Mouse (Mus musculus) heart, embryonic 16.5 days (tissue): Measurements from ENCODE around the gene Pdia4. TPM values are rescaled to one million over a fixed set of nuclear protein-coding genes. Genes with fewer than 3 reads are reported as not detected.
A peak's percentile ranks its signal among the peaks of the same experiment; 100 is the strongest.
"Not testable (repeated sequence)": the region's sequence is repeated elsewhere in the genome, so short reads cannot be mapped to it uniquely, and the experiment has no call there.

Experiments used
- ATAC-seq: fragments of 200-750 bp; cut with Nextera tagmentation; replicated peaks from 2 replicates; pipeline ENCODE4 v1.8.0; 2017; ENCODE audit warnings: moderate number of reproducible peaks; ENCODE audit not compliant: insufficient read depth, low FRiP score; ENCODE audit errors: extremely low read depth
- H3K27ac ChIP-seq: fragments of 300-500 bp; sonication (generic); 2 replicates; pipeline ENCODE4 v1.5.1; 2014; ENCODE audit warnings: mild to moderate bottlenecking, low read length, control low read depth, moderate library complexity
- H3K27me3 ChIP-seq: fragments of 300-500 bp; sonication (generic); 2 replicates; pipeline ENCODE4 v1.6.1; 2014; ENCODE audit warnings: low read length, mixed read lengths; ENCODE audit not compliant: control insufficient read depth, insufficient read depth
- H3K36me3 ChIP-seq: fragments of 300-500 bp; sonication (generic); 2 replicates; pipeline ENCODE4 v1.6.1; 2014; ENCODE audit not compliant: control insufficient read depth, insufficient read depth
- H3K4me1 ChIP-seq: fragments of 300-500 bp; sonication (generic); 2 replicates; pipeline ENCODE4 v1.6.1; 2014; ENCODE audit warnings: low read length, mixed read lengths; ENCODE audit not compliant: control insufficient read depth, insufficient read depth
- H3K4me2 ChIP-seq: fragments of 300-500 bp; sonication (generic); 2 replicates; pipeline ENCODE4 v1.6.1; 2014; ENCODE audit warnings: low read depth, mild to moderate bottlenecking, control low read depth, low read length
- H3K4me3 ChIP-seq: fragments of 300-500 bp; sonication (generic); 2 replicates; pipeline ENCODE4 v1.5.1; 2014; ENCODE audit warnings: mild to moderate bottlenecking, control low read depth, low read length
- H3K9ac ChIP-seq: fragments of 300-500 bp; sonication (generic); 2 replicates; pipeline ENCODE4 v1.6.1; 2014; ENCODE audit warnings: low read length, control low read depth
- H3K9me3 ChIP-seq: fragments of 300-500 bp; sonication (generic); replicated peaks from 2 replicates; pipeline ENCODE4 v1.6.1; 2016; ENCODE audit warnings: low read length; ENCODE audit not compliant: control insufficient read depth
- WGBS: fragments of 180-500 bp; shearing (Covaris S2); extraction: QIAGEN DNeasy Blood & Tissue Kit; methylation state at CpG from one replicate; pipeline ENCODE4 v1.1.7; 2014; 5-methylcytosine and 5-hydroxymethylcytosine counted together
- polyA plus RNA-seq: library from polyadenylated mRNA; unstranded; fragments of >200 nt; fragmentation: Nextera tagmentation; extraction: Ambion mirVana; gene quantifications from 2 replicates; pipeline ENCODE4 v1.2.1, GENCODE M21; 2015

The Pdia4 gene
- polyA plus RNA-seq = 139 and 153 TPM in 2 replicates

GRCm38 (mm10) chr6:47813257-47813878, at the start of gene Pdia4:
TSS of gene Pdia4 (minus strand) at chr6:47813430.
- Histone ChIP-seq H3K4me2 (peak within 1 kb of the TSS; percentile 76), H3K9ac (peak within 1 kb of the TSS; percentile 77), H3K4me3 (peak within 1 kb of the TSS; percentile 68), H3K9me3 (no peaks in the 10 kb centered on the region), H3K27me3 (no peaks in the 10 kb centered on the region), H3K4me1 (peaks cover 18% of the 10 kb centered on the region), H3K27ac (peak within 1 kb of the TSS; percentile 88), H3K36me3 (no peaks in the 10 kb centered on the region)
- WGBS = under 1% methylated on average over 44 of the region's 44 CpGs
- ATAC-seq = peak; percentile 98

GRCm38 (mm10) chr6:47857729-47858128, 44.5 kb upstream of the Pdia4 start:
- 91% methylated on average over 3 of the region's 3 CpGs for WGBS
- H3K4me3 ChIP-seq, ATAC-seq: not testable (repeated sequence)

GRCm38 (mm10) chr6:47857241-47857640, 44.0 kb upstream of the Pdia4 start:
- WGBS = 90% methylated on average over 6 of the region's 6 CpGs
- Histone ChIP-seq H3K27me3 (no peaks in the 10 kb centered on the region), H3K4me3 (no peak overlapping the region), H3K9ac (no peak overlapping the region), H3K4me2 (no peak overlapping the region), H3K4me1 (no peaks in the 10 kb centered on the region), H3K27ac (no peak overlapping the region), H3K9me3 (no peaks in the 10 kb centered on the region), H3K36me3 (peaks cover 13% of the 10 kb centered on the region)
- no peak for ATAC-seq

More at GRCm38 (mm10) chr6:47857729-47858128, 44.5 kb upstream of the Pdia4 start:
- H3K4me1 ChIP-seq, H3K9me3 ChIP-seq, H3K9ac ChIP-seq, H3K27me3 ChIP-seq, H3K4me2 ChIP-seq, H3K27ac ChIP-seq: not testable (repeated sequence)
- H3K36me3 ChIP-seq = peaks cover 14% of the 10 kb centered on the region

DNA sequence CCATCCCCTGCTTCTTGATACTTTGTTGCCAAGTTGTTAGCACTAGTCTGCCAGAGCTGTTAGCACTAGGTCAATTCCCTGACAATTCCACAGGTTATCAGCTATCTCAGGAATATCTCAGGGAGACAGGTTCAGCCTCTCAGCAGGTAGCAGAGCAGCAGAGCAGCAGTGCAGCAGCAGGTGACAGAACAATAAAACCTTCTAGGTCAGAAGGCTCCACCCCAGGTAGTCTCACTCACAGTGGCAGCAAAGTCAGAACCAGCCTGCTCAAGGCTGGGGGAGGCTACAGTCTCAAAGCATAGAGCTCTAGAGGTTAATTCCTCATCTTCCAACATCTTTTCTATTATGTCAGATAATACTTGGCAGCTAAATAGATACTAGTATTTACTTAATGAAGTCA, 32.5 kb upstream of the Pdia4 start:
- no peaks in the 10 kb centered on the region for H3K27me3 ChIP-seq
- no peak overlapping the region for H3K9ac ChIP-seq
- ATAC-seq = no peak
- no peak overlapping the region for H3K4me2 ChIP-seq
- H3K27ac ChIP-seq = no peak overlapping the region
- no peaks in the 10 kb centered on the region for H3K4me1 ChIP-seq
- no peaks in the 10 kb centered on the region for H3K9me3 ChIP-seq
- no peaks in the 10 kb centered on the region for H3K36me3 ChIP-seq
- H3K4me3 ChIP-seq = no peak overlapping the region

DNA sequence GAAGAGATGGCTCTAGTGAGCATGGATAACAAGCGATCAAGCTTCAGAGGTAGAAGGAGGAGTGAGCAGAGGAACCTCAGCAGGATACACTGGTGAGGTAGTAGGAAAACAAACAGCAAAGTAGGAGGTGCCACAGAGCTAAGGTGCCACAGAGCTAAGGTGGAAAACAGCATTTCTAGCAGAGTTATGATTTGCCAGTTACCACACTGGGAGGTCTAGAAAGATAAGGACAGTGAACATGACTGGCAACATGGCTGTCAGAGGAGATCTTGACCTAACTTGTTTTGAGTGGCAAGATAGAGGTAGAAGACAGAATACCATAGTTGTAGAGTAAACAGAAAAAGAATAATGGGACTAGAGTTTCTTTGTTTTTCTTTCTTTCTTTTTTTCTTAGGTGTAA, 29.1 kb upstream of the Pdia4 start:
- H3K27me3 ChIP-seq = no peaks in the 10 kb centered on the region
- no peak overlapping the region for H3K27ac ChIP-seq
- H3K4me1 ChIP-seq = no peaks in the 10 kb centered on the region; the same call in none of the 2 replicates
- 84% methylated on average over 1 of the region's 1 CpGs for WGBS
- H3K4me3 ChIP-seq = no peak overlapping the region
- H3K36me3 ChIP-seq = no peaks in the 10 kb centered on the region; the same call in 1 of the 2 replicates
- H3K9ac ChIP-seq = no peak overlapping the region
- H3K4me2 ChIP-seq = no peak overlapping the region
- no peak for ATAC-seq
- H3K9me3 ChIP-seq = no peaks in the 10 kb centered on the region

DNA sequence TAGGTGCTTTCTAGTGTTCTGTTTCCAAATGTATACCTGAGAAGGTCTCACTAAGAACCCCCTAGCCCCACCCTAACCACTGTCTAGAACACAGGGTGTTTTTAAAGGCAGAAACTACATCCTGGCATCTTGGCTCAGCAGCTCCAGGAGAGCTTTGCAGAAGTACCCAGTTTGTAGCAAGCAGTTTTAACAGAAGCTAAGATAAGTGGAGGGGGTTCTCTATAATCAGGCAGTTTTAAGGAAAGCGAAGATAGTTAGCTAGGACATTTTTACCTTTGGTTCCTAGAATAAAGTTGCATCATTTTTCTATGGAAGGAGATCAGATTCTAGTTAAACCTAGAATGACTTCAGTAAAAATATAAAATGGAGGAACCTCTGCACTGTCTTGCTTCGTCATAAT, 28.6 kb upstream of the Pdia4 start:
- Histone ChIP-seq H3K9ac (no peak overlapping the region), H3K4me1 (peaks cover 2% of the 10 kb centered on the region), H3K4me3 (no peak overlapping the region), H3K9me3 (no peaks in the 10 kb centered on the region), H3K27ac (no peak overlapping the region), H3K4me2 (no peak overlapping the region), H3K27me3 (no peaks in the 10 kb centered on the region), H3K36me3 (no peaks in the 10 kb centered on the region; the same call in 1 of the 2 replicates)
- WGBS = 95% methylated on average over 2 of the region's 2 CpGs
- ATAC-seq = no peak

DNA sequence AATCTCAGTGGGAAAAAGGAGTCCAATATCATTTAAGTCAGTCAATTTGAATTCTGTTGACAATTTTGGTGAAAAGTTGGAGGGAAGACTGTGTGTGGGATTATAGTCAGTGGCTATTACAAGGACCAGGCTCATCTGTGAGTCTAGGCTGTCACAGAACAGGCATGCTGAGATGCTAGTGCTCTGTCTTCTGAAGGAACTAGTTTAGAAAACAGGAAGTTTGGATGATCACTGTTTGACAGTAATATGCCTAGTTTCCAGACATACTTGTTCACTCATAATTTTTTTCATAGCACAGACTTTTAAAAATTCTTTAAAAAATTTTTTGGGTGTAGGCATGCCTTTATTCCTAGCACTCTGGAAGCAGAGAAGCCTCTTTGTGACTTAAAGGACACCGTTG, 27.8 kb upstream of the Pdia4 start:
- no peaks in the 10 kb centered on the region for H3K9me3 ChIP-seq
- WGBS = 76% methylated on average over 1 of the region's 1 CpGs

GRCm38 (mm10) chr6:47837630-47838029, 24.4 kb upstream of the Pdia4 start:
- H3K4me2 ChIP-seq = no peak overlapping the region
- ATAC-seq = no peak

More for the DNA sequence above, 27.8 kb upstream of the Pdia4 start:
- Histone ChIP-seq H3K4me3 (no peak overlapping the region), H3K27me3 (no peaks in the 10 kb centered on the region), H3K36me3 (no peaks in the 10 kb centered on the region; the same call in 1 of the 2 replicates), H3K4me1 (peaks cover 6% of the 10 kb centered on the region), H3K27ac (no peak overlapping the region), H3K9ac (no peak overlapping the region), H3K4me2 (no peak overlapping the region)
- no peak for ATAC-seq

DNA sequence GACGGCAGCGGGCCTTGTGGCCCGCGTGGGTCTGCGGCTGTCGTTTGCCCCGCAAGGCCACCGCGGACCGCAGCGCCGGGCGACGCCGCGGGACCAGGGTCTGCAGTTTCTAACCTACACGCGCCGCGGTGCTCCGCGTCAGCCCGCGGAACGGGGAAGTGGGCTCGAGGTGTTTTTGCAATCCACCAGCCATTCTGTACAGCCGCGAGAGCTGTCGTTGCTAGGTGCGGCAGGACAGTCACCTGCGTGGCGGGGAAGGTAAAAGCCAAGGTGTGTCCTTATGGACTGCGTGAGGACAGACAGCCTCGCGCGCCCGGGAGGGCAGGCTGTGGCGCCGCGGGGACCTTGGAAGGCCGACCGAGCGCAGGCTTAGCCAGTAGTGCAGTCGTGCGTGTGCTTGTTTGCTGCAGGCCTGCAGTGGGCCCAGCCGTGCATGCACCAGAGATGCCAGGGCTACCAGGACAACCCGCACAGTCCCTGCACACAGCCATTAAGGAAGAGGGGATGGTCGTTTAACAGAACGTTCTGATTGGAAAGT, 22.8 kb upstream of the Pdia4 start:
- Histone ChIP-seq H3K4me3 (peak overlapping the region; percentile 83), H3K4me1 (peaks cover 6% of the 10 kb centered on the region), H3K36me3 (no peaks in the 10 kb centered on the region; the same call in 1 of the 2 replicates), H3K27ac (peak overlapping the region; percentile 94), H3K9me3 (no peaks in the 10 kb centered on the region), H3K27me3 (no peaks in the 10 kb centered on the region), H3K4me2 (peak overlapping the region; percentile 66), H3K9ac (peak overlapping the region; percentile 95)
- WGBS = under 1% methylated on average over 49 of the region's 49 CpGs
- ATAC-seq = peak; percentile 83

More at GRCm38 (mm10) chr6:47837630-47838029, 24.4 kb upstream of the Pdia4 start:
- 29% methylated on average over 2 of the region's 2 CpGs for WGBS
- peaks cover 6% of the 10 kb centered on the region for H3K4me1 ChIP-seq
- no peaks in the 10 kb centered on the region; the same call in 1 of the 2 replicates for H3K36me3 ChIP-seq
- no peak overlapping the region for H3K4me3 ChIP-seq
- H3K27me3 ChIP-seq = no peaks in the 10 kb centered on the region
- H3K27ac ChIP-seq = no peak overlapping the region
- H3K9ac ChIP-seq = no peak overlapping the region
- H3K9me3 ChIP-seq = no peaks in the 10 kb centered on the region
